Mouse (Mus musculus) hindbrain, embryonic 12.5 days (tissue): ENCODE data around the gene Aqp12. TPM values are rescaled to one million over a fixed set of nuclear protein-coding genes. Genes with fewer than 3 reads are reported as not detected.

Source experiments
- ATAC-seq: fragments of 200-750 bp; cut with Nextera tagmentation; 2 replicates; pipeline ENCODE4 v1.8.0; 2017; ENCODE audit warnings: moderate TSS enrichment; ENCODE audit not compliant: low FRiP score
- H3K27ac ChIP-seq: fragments of 300-500 bp; sonication (generic); 2 replicates; pipeline ENCODE4 v1.5.1; 2016; ENCODE audit warnings: mild to moderate bottlenecking
- H3K27me3 ChIP-seq: fragments of 300-500 bp; sonication (generic); 2 replicates; pipeline ENCODE4 v1.6.1; 2016; ENCODE audit warnings: mild to moderate bottlenecking
- H3K36me3 ChIP-seq: fragments of 300-500 bp; sonication (generic); 2 replicates; pipeline ENCODE4 v1.6.1; 2016; ENCODE audit warnings: mild to moderate bottlenecking
- H3K4me1 ChIP-seq: fragments of 300-500 bp; sonication (generic); 2 replicates; pipeline ENCODE4 v1.6.1; 2016
- H3K4me2 ChIP-seq: fragments of 300-500 bp; sonication (generic); replicated peaks from 2 replicates; pipeline ENCODE4 v1.6.1; 2016; ENCODE audit warnings: mild to moderate bottlenecking
- H3K4me3 ChIP-seq: fragments of 300-500 bp; sonication (generic); 2 replicates; pipeline ENCODE4 v1.5.1; 2016; ENCODE audit warnings: mild to moderate bottlenecking
- H3K9ac ChIP-seq: fragments of 300-500 bp; sonication (generic); 2 replicates; pipeline ENCODE4 v1.6.1; 2016; ENCODE audit warnings: mild to moderate bottlenecking, moderate library complexity
- H3K9me3 ChIP-seq: fragments of 300-500 bp; sonication (generic); replicated peaks from 2 replicates; pipeline ENCODE4 v1.6.1; 2016; ENCODE audit warnings: mild to moderate bottlenecking
- WGBS: fragments of 180-500 bp; shearing (Covaris S2); methylation state at CpG from one replicate; pipeline ENCODE4 v1.1.7; 2016; 5-methylcytosine and 5-hydroxymethylcytosine counted together
- polyA plus RNA-seq: library from polyadenylated mRNA; unstranded; fragments of >200 nt; fragmentation: Nextera tagmentation; extraction: Ambion mirVana; gene quantifications from 2 replicates; pipeline ENCODE4 v1.2.1, GENCODE M21; 2016

Aqp12 gene
- polyA plus RNA-seq, 1 experiment from 2014 or later: not detected

DNA sequence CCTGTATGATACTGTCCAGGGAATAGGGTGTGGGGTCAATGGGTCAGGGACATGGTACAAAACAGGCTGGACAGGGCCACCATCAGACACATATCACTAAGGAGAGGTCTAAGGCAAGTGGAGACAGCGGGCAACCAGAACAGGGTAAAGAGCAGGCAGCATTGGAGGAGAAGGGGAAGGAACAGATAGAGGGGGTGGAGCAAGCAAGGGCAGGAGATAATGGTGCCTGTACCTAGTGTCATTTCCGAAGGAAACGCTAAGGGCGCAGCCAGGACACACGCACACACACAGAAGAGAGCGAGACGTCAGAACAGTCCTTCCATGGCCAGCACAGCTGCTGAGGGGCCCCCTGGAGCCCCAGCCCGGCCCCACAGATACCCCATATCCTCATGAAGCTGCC, 20.5 kb downstream of the Aqp12 start:
- Histone ChIP-seq H3K9me3 (no peaks in the 10 kb centered on the region), H3K4me2 (no peak overlapping the region), H3K27me3 (no peaks in the 10 kb centered on the region), H3K36me3 (peaks cover 94% of the 10 kb centered on the region), H3K9ac (no peak overlapping the region), H3K27ac (no peak overlapping the region), H3K4me3 (no peak overlapping the region), H3K4me1 (no peaks in the 10 kb centered on the region)
- 87% methylated on average over 8 of the region's 8 CpGs for WGBS
- no peak for ATAC-seq

DNA sequence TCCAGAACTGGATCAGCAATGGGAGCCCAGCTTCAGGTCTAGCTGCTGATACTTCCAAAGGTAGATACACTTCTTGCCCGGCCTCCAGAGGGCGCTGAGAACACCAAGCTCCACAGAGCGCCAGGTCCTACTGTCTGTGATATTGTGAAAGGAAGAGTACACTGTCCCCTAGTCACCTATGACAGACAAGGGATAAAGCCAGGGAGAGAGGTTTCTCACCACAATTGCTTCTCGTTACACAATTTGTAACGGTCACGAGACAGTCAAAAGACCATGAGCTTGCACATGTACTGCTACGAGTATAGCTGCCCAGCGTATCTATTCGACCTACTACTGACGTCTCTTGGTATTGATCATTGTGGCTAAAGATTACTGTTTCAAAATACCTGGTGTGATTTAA, 23.3 kb downstream of the Aqp12 start:
- no peaks in the 10 kb centered on the region for H3K4me1 ChIP-seq
- H3K9me3 ChIP-seq: no peaks in the 10 kb centered on the region
- H3K36me3 ChIP-seq: peaks cover 87% of the 10 kb centered on the region
- H3K27ac ChIP-seq: no peak overlapping the region
- no peak overlapping the region for H3K4me2 ChIP-seq
- WGBS: 95% methylated on average over 10 of the region's 10 CpGs
- H3K27me3 ChIP-seq: no peaks in the 10 kb centered on the region
- no peak overlapping the region for H3K9ac ChIP-seq
- no peak for ATAC-seq
- no peak overlapping the region for H3K4me3 ChIP-seq

DNA sequence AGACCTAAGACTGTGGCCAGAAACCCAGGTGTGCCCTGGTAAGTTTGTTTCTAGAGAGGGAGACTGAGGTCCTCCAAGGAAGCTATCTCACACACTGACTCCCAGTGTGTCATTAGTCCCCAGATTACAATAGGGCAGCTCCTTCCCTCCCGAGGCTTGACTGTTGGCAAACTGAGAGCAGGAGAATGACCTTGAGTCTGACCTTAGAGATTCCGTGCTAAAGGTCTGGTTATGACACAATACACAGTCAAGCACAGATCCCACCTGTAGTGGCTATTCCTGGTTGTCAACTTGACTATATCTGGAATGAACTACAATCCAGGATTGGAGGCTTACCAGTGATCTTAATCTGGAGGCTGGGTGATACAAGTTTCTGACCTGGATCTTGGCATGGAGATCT, 23.9 kb downstream of the Aqp12 start:
- no peak overlapping the region for H3K27ac ChIP-seq
- H3K4me1 ChIP-seq: no peaks in the 10 kb centered on the region
- peaks cover 87% of the 10 kb centered on the region for H3K36me3 ChIP-seq
- no peaks in the 10 kb centered on the region for H3K9me3 ChIP-seq
- H3K4me2 ChIP-seq: no peak overlapping the region
- 73% methylated on average over 2 of the region's 2 CpGs for whole genome bisulfite sequencing
- H3K27me3 ChIP-seq: no peaks in the 10 kb centered on the region
- no peak overlapping the region for H3K9ac ChIP-seq
- ATAC-seq: no peak
- no peak overlapping the region for H3K4me3 ChIP-seq

DNA sequence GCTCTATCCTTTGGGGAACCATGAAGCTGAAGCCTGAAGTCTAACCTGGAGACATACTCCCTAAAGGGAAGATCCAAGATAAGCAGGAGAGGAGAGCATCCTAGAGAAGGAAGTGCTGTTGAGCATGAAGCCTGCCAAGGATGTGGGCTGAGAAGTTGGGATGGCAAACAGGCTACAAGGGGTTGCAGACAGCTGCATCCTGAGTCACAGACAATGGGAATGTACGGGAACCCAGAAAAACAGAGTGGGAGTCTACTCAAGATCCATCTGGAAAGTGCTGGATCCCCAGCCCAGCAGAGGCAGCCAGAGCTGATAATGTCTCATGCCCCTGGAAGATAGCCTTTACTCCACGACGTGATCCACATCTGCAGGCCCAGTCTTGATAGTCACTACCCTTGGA, 25.1 kb downstream of the Aqp12 start:
- Histone ChIP-seq H3K4me1 (no peaks in the 10 kb centered on the region), H3K27me3 (no peaks in the 10 kb centered on the region), H3K27ac (no peak overlapping the region), H3K9me3 (no peaks in the 10 kb centered on the region), H3K9ac (no peak overlapping the region), H3K4me3 (no peak overlapping the region), H3K36me3 (peaks cover 86% of the 10 kb centered on the region), H3K4me2 (no peak overlapping the region)
- ATAC-seq: no peak
- 83% methylated on average over 3 of the region's 3 CpGs for WGBS

DNA sequence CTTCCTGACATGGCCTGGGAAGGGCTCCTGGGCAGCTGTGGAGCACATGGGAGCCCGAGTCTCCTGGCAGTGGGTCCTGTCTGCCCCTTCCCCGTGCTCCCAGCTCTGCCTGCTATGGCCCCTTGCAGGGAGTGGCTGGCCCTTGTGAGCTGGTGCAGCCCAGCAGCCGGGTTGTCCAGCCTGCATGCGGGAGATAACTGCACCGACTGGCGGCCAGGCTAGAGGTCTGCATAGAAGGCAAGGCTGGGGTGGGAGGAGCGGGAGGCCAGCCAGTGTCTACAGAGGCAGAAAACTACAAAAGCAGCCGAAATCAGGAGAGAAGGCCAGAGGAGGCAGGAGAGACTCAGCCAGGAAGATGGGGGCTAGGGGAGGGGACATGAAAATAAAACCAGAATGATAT, 27.9 kb downstream of the Aqp12 start:
- 0 out of 2 replicates have a peak, but pooled peaks cover 4% of the 10 kb centered on the region for H3K9me3 ChIP-seq
- no peak overlapping the region for H3K27ac ChIP-seq
- ATAC-seq: no peak
- WGBS: 54% methylated on average over 8 of the region's 8 CpGs
- H3K27me3 ChIP-seq: no peaks in the 10 kb centered on the region
- no peak overlapping the region for H3K9ac ChIP-seq
- peaks cover 87% of the 10 kb centered on the region for H3K36me3 ChIP-seq
- H3K4me1 ChIP-seq: no peaks in the 10 kb centered on the region
- no peak overlapping the region for H3K4me3 ChIP-seq
- no peak overlapping the region for H3K4me2 ChIP-seq

DNA sequence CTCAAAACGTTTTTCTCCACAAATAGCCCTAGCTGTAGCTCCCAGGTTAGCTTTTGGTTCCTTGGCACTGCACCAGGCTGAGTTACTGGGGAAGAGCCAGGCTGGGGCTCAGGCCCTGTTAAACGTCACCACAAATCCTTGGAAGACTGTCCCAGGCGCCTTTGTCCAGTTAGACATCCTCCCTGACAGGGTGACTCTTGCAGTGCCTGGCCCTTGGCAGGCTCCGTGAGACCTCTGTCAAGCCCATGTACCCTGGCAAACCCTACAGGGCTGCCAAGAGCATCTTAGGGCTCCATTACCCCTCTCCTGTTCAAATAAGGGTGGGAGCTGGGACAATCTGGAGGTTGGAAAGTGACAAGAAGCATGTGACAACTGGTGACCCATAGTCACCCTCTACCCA, 29.8 kb downstream of the Aqp12 start:
- Histone ChIP-seq H3K27me3 (no peaks in the 10 kb centered on the region), H3K4me2 (no peak overlapping the region), H3K4me1 (no peaks in the 10 kb centered on the region), H3K27ac (no peak overlapping the region), H3K9me3 (0 out of 2 replicates have a peak, but pooled peaks cover 4% of the 10 kb centered on the region), H3K36me3 (peaks cover 92% of the 10 kb centered on the region), H3K4me3 (no peak overlapping the region), H3K9ac (no peak overlapping the region)
- no peak for ATAC-seq
- 81% methylated on average over 4 of the region's 4 CpGs for WGBS

DNA sequence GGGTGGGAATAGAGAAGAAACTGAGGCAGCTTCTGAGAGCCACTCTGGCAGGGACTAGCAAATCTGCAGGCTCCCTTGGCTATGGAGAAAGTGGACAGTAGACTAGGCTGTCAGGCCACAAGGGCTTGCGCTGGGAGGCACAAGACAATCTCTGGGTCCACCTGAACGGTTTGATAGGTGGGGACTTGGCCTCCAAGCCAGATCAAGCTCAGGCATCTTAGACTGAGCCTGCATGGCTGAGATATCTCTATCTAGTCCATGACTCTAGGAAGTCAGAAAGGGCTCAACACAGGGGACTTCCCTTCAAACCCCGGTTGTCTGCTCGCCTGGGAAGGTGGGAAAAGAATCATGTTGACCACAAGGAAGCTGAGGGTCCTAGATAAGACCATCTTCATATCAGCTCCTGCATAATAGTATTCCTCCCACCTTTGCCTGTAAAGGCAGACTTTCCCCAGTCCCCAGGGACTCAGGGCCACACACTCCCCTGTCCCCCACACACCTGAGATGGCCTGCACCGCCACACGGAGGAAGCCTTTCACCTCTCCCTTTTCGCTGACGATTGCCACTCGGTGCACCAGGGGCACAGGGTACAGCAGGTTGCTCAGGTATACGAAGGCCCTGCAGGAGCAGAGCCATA, 40.1 kb downstream of the Aqp12 start:
- WGBS: 89% methylated on average over 10 of the region's 10 CpGs
- no peak for ATAC-seq
- Histone ChIP-seq H3K36me3 (peaks cover 82% of the 10 kb centered on the region), H3K4me1 (no peaks in the 10 kb centered on the region), H3K27me3 (no peaks in the 10 kb centered on the region), H3K4me3 (no peak overlapping the region), H3K4me2 (no peak overlapping the region), H3K9ac (no peak overlapping the region), H3K9me3 (no peaks in the 10 kb centered on the region), H3K27ac (no peak overlapping the region)

DNA sequence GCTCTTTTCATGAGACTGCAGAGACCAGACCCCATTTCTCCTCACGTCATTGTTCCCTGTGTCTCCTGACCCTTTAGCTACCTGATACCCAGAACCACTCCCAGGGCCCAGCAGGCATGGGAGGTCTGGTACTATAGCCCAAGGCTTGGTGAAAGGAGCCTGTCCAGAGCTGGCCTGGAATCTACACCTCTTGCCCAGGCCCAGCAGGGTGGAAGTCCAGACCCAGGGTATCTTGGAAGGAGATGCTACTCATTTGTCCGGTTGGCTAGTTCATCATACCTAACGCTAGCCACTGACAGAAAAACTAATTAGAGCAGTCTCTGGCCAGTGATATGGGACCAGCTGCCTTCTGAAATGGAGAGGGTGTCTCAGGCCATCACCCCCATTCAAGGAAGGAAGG, 43.9 kb downstream of the Aqp12 start:
- Histone ChIP-seq H3K36me3 (peaks cover 84% of the 10 kb centered on the region), H3K9me3 (no peaks in the 10 kb centered on the region), H3K4me2 (no peak overlapping the region), H3K27me3 (no peaks in the 10 kb centered on the region), H3K4me3 (no peak overlapping the region), H3K9ac (no peak overlapping the region), H3K27ac (no peak overlapping the region), H3K4me1 (no peaks in the 10 kb centered on the region)
- ATAC-seq: no peak
- WGBS: 87% methylated on average over 3 of the region's 3 CpGs

DNA sequence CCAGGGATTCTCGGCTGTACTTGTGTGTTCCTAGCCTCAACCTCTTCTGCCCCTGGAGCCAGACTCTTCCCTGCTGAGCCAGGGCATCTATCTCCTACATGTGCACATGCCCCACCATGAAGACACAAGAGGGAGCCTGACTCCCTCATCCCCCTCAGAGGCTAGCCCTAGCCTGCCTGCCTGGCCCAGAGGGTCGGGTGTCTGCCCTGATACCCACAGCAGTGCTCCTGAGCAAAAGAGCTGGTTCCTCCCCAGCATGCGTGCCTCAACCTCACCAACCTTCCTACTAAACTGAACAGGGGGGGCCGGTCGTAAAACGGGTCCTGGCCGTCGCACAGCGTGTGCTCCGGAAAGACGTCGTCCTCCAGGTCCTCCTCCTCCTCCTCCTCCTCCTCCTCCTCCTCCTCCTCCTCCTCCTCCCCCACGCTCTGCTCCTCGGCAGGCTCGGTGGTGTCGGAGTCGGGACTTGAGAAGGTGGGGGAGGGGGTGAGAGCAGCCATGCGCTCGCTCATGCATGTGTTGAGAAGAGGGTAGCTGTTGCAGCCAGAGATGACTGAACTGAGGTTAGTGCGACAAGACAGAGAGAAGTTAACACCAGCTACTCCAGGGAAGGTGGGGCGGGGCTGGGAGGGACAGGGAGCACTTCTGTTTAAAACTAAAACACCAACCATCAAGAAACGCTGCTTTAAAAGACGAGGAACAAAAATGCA, 45.1 kb downstream of the Aqp12 start:
- H3K27me3 ChIP-seq: no peaks in the 10 kb centered on the region
- H3K9me3 ChIP-seq: no peaks in the 10 kb centered on the region
- no peak overlapping the region for H3K9ac ChIP-seq
- WGBS: 63% methylated on average over 21 of the region's 23 CpGs
- no peak for ATAC-seq
- no peak overlapping the region for H3K4me3 ChIP-seq
- no peak overlapping the region for H3K4me2 ChIP-seq
- no peaks in the 10 kb centered on the region for H3K4me1 ChIP-seq
- peaks cover 96% of the 10 kb centered on the region for H3K36me3 ChIP-seq
- no peak overlapping the region for H3K27ac ChIP-seq

Other genes starting within 250 kb of the Aqp12 start
- gene Gpc1, start 174.7 kb upstream of the Aqp12 start, polyA plus RNA-seq: 79.8 and 80.2 TPM in 2 replicates
- 0.52 and 0.67 TPM in 2 replicates for gene Ankmy1, start 103.4 kb upstream of the Aqp12 start, polyA plus RNA-seq
- gene Dusp28, start 99.4 kb upstream of the Aqp12 start, polyA plus RNA-seq: 11.9 and 12.9 TPM in 2 replicates
- gene Rnpepl1, start 95.6 kb upstream of the Aqp12 start, polyA plus RNA-seq: 31.6 and 34.7 TPM in 2 replicates
- gene Capn10, start 72.0 kb upstream of the Aqp12 start, polyA plus RNA-seq: 54.7 and 56.3 TPM in 2 replicates
- 0.10 and 0.41 TPM in 2 replicates for gene Gpr35, start 55.5 kb upstream of the Aqp12 start, polyA plus RNA-seq
- 145 and 146 TPM in 2 replicates for gene Kif1a, start 95.6 kb downstream of the Aqp12 start, polyA plus RNA-seq
- gene Agxt, start 128.9 kb downstream of the Aqp12 start, polyA plus RNA-seq: not detected in 2 replicates
- 0.35 and 0.41 TPM in 2 replicates for gene 2310007B03Rik, start 154.6 kb downstream of the Aqp12 start, polyA plus RNA-seq
- gene Crocc2, start 162.4 kb downstream of the Aqp12 start, polyA plus RNA-seq: 0.44 and 0.45 TPM in 2 replicates
- 15.2 and 16.2 TPM in 2 replicates for gene Sned1, start 229.5 kb downstream of the Aqp12 start, polyA plus RNA-seq